Mouse (Mus musculus): ENCODE measurements around the gene Fam110c.
"Not testable (repeated sequence)": the region's sequence is repeated elsewhere in the genome, so short reads cannot be mapped to it uniquely, and the experiment has no call there.

The Fam110c gene

GRCm38 (mm10) chr12:31073412-31074354 is at the start of gene Fam110c:
Fam110c (plus strand) TSS chr12:31073861.
- no peak for DNase-seq (ENCODE audit: low spot score in 2 of 2)

GRCm38 (mm10) chr12:31026423-31026822 is 47.2 kb upstream of the Fam110c start:
- no peak for DNase-seq (ENCODE audit: low spot score in 2 of 2)

GRCm38 (mm10) chr12:31052066-31052465 is 21.6 kb upstream of the Fam110c start:
- DNase-seq (ENCODE audit: low spot score in 2 of 2): no peak

GRCm38 (mm10) chr12:31056291-31056864 is 17.3 kb upstream of the Fam110c start:
- no peak for DNase-seq (ENCODE audit: low spot score in 2 of 2)

GRCm38 (mm10) chr12:31059393-31059853 is 14.2 kb upstream of the Fam110c start:
- no peak for DNase-seq (ENCODE audit: low spot score in 2 of 2)

- no peak for DNase-seq (ENCODE audit: low spot score in 2 of 2)
These were observed 13.4 kb upstream of the Fam110c start for GRCm38 (mm10) chr12:31060245-31060644.

GRCm38 (mm10) chr12:31071222-31071621 is 2.4 kb upstream of the Fam110c start:
- DNase-seq (ENCODE audit: low spot score in 2 of 2): no peak

- not testable (repeated sequence) for DNase-seq (ENCODE audit: low spot score in 2 of 2)
These were observed 710 bp downstream of the Fam110c start for GRCm38 (mm10) chr12:31074355-31074786.

- DNase-seq (ENCODE audit: low spot score in 2 of 2): peak in 1 of 2 experiments; percentile 6
These were observed 1.3 kb downstream of the Fam110c start for GRCm38 (mm10) chr12:31074839-31075538.

- no peak for DNase-seq (ENCODE audit: low spot score in 2 of 2)
These were observed 3.4 kb downstream of the Fam110c start for GRCm38 (mm10) chr12:31077020-31077419.

GRCm38 (mm10) chr12:31078030-31078429 is 4.4 kb downstream of the Fam110c start:
- DNase-seq (ENCODE audit: low spot score in 2 of 2): no peak

GRCm38 (mm10) chr12:31080352-31080751 is 6.7 kb downstream of the Fam110c start:
- no peak for DNase-seq (ENCODE audit: low spot score in 2 of 2)

GRCm38 (mm10) chr12:31080890-31081554 is 7.4 kb downstream of the Fam110c start:
- no peak for DNase-seq (ENCODE audit: low spot score in 2 of 2)

GRCm38 (mm10) chr12:31083007-31083406 is 9.3 kb downstream of the Fam110c start:
- DNase-seq (ENCODE audit: low spot score in 2 of 2): no peak

GRCm38 (mm10) chr12:31083407-31083806 is 9.7 kb downstream of the Fam110c start:
- DNase-seq (ENCODE audit: low spot score in 2 of 2): no peak

GRCm38 (mm10) chr12:31087060-31087459 is 13.4 kb downstream of the Fam110c start:
- DNase-seq (ENCODE audit: low spot score in 2 of 2): no peak

- DNase-seq (ENCODE audit: low spot score in 2 of 2): no peak
These were observed 16.7 kb downstream of the Fam110c start for GRCm38 (mm10) chr12:31090401-31090800.

GRCm38 (mm10) chr12:31090882-31091640 is 17.4 kb downstream of the Fam110c start:
- DNase-seq (ENCODE audit: low spot score in 2 of 2): no peak

- DNase-seq (ENCODE audit: low spot score in 2 of 2): no peak
These were observed 18.8 kb downstream of the Fam110c start for GRCm38 (mm10) chr12:31092481-31092880.

GRCm38 (mm10) chr12:31097185-31097584 is 23.5 kb downstream of the Fam110c start:
- no peak for DNase-seq (ENCODE audit: low spot score in 2 of 2)

GRCm38 (mm10) chr12:31101190-31101589 is 27.5 kb downstream of the Fam110c start:
- DNase-seq (ENCODE audit: low spot score in 2 of 2): no peak

Data from frontal cortex, postnatal 14 days (tissue).